Comparison of ENCODE assay signal across 30 mouse cellular contexts in genomic region chr4:141736856-141737255, GRCm38 (mm10). TPM values are rescaled to one million over a fixed set of nuclear protein-coding genes. Genes with fewer than 3 reads are reported as not detected.
DNase-seq lines count a peak whose midpoint lies in the region; ATAC-seq and TF ChIP-seq lines count a peak whose summit lies in the region.
"Had no signal": no experiment of that assay in that cellular context is flagged by ENCODE, and none has a peak within 500 bp of the region (broad histone marks: within the 10 kb centered on the region; RNA-seq: fewer than 3 reads in every experiment).

No protein-coding gene starts in this region.

- no peak overlapping the region for H3K4me2 ChIP-seq in intestine, postnatal 0 days (replicated peaks; ENCODE audit: low read depth)
- no peak overlapping the region for H3K4me2 ChIP-seq in intestine, embryonic 15.5 days (replicated peaks)
- H3K4me2 ChIP-seq in hindbrain, embryonic 13.5 days = no peak overlapping the region
- H3K4me2 ChIP-seq: embryonic facial prominence, embryonic 13.5 days; forebrain, embryonic 12.5 days; forebrain, embryonic 15.5 days; heart, embryonic 11.5 days; hindbrain, embryonic 12.5 days had no signal

- DNase-seq in adipocyte (ENCODE audit: low spot score) = peak; percentile 51
- no peak for DNase-seq in right cerebral cortex, postnatal 4 days
- no peak for DNase-seq in ovary, adult 18-20 months (ENCODE audit: low spot score)
- DNase-seq: adrenal gland, adult 2 months; adrenal gland, postnatal 14 days; cerebellum, adult 11 months; cerebellum, adult 2 months; cerebellum, adult 9-11 months; cerebellum, postnatal 25 days; embryo, embryonic 11 days; gastrocnemius, postnatal 25 days; heart, adult 11 months had no signal

- no peak for ATAC-seq in intestine, postnatal 0 days
- ATAC-seq in intestine, embryonic 15.5 days = no peak
- 0 out of 2 replicates have a peak, but pooled peaks have one; percentile 24 for ATAC-seq in common myeloid progenitor, adult 5-6 weeks (replicated peaks; ENCODE audit: low read depth, poor library complexity, severe bottlenecking)
- peak; percentile 45 for ATAC-seq in megakaryocyte, adult 5-6 weeks (ENCODE audit: poor library complexity, severe bottlenecking)
- ATAC-seq in hindbrain, embryonic 13.5 days (ENCODE audit: low FRiP score) = no peak
- ATAC-seq: activated CD4-positive, CD25-positive, alpha-beta regulatory T cell, adult 4 months; forebrain, embryonic 15.5 days; hindbrain, embryonic 16.5 days had no signal

- H3K36me3 ChIP-seq in intestine, postnatal 0 days (ENCODE audit: control insufficient read depth, insufficient read depth) = no peaks in the 10 kb centered on the region
- no peaks in the 10 kb centered on the region for H3K36me3 ChIP-seq in intestine, embryonic 15.5 days
- H3K36me3 ChIP-seq in hindbrain, embryonic 13.5 days = no peaks in the 10 kb centered on the region
- H3K36me3 ChIP-seq: embryonic facial prominence, embryonic 10.5 days; embryonic facial prominence, embryonic 13.5 days; forebrain, embryonic 12.5 days; forebrain, embryonic 15.5 days; hindbrain, embryonic 12.5 days had no signal

- H3K9me3 ChIP-seq in intestine, postnatal 0 days (ENCODE audit: control insufficient read depth) = no peaks in the 10 kb centered on the region
- H3K9me3 ChIP-seq in intestine, embryonic 15.5 days = no peaks in the 10 kb centered on the region
- no peaks in the 10 kb centered on the region for H3K9me3 ChIP-seq in hindbrain, embryonic 13.5 days
- H3K9me3 ChIP-seq: embryonic facial prominence, embryonic 10.5 days; embryonic facial prominence, embryonic 13.5 days; forebrain, embryonic 12.5 days; forebrain, embryonic 15.5 days; hindbrain, embryonic 12.5 days had no signal

- H3K27ac ChIP-seq in intestine, postnatal 0 days (ENCODE audit: low read depth, low read length) = peak overlapping the region; percentile 21; the same call in 1 of the 2 replicates
- no peak overlapping the region for H3K27ac ChIP-seq in intestine, embryonic 15.5 days
- no peak overlapping the region for H3K27ac ChIP-seq in hindbrain, embryonic 13.5 days
- H3K27ac ChIP-seq: embryonic facial prominence, embryonic 10.5 days; embryonic facial prominence, embryonic 13.5 days; forebrain, embryonic 12.5 days; forebrain, embryonic 15.5 days; hindbrain, embryonic 12.5 days had no signal

- H3K4me3 ChIP-seq in intestine, postnatal 0 days (ENCODE audit: low read depth, low read length) = no peak overlapping the region
- no peak overlapping the region for H3K4me3 ChIP-seq in intestine, embryonic 15.5 days (replicated peaks)
- H3K4me3 ChIP-seq in hindbrain, embryonic 13.5 days = no peak overlapping the region
- H3K4me3 ChIP-seq: embryonic facial prominence, embryonic 10.5 days; embryonic facial prominence, embryonic 13.5 days; erythroblast, embryonic 14.5 days; forebrain, embryonic 12.5 days; forebrain, embryonic 15.5 days; hindbrain, embryonic 12.5 days had no signal

- H3K27me3 ChIP-seq in intestine, postnatal 0 days (replicated peaks; ENCODE audit: control insufficient read depth, insufficient read depth, low read length) = no peaks in the 10 kb centered on the region
- H3K27me3 ChIP-seq in intestine, embryonic 15.5 days (replicated peaks) = no peaks in the 10 kb centered on the region
- no peaks in the 10 kb centered on the region for H3K27me3 ChIP-seq in hindbrain, embryonic 13.5 days
- H3K27me3 ChIP-seq: embryonic facial prominence, embryonic 13.5 days; forebrain, embryonic 12.5 days; forebrain, embryonic 15.5 days; hindbrain, embryonic 12.5 days had no signal

- WGBS in intestine, postnatal 0 days = 59% methylated on average over 4 of the region's 4 CpGs
- 67% methylated on average over 4 of the region's 4 CpGs for whole genome bisulfite sequencing in intestine, embryonic 15.5 days
- WGBS in hindbrain, embryonic 13.5 days = 77% methylated on average over 4 of the region's 4 CpGs

- H3K4me1 ChIP-seq in intestine, postnatal 0 days (replicated peaks; ENCODE audit: control insufficient read depth, insufficient read depth, low read length) = no peaks in the 10 kb centered on the region
- H3K4me1 ChIP-seq in intestine, embryonic 15.5 days (replicated peaks) = 0 out of 2 replicates have a peak, but pooled peaks cover 8% of the 10 kb centered on the region
- peaks cover 15% of the 10 kb centered on the region for H3K4me1 ChIP-seq in hindbrain, embryonic 13.5 days (replicated peaks)

- TF ChIP-seq CTCF in intestine, postnatal 0 days (IDR thresholded peaks at IDR 0.05; ENCODE audit: low read depth) = no peak

- no peak overlapping the region for H3K9ac ChIP-seq in intestine, postnatal 0 days (ENCODE audit: low read depth, low read length)
- H3K9ac ChIP-seq in intestine, embryonic 15.5 days = no peak overlapping the region
- H3K9ac ChIP-seq in hindbrain, embryonic 13.5 days = no peak overlapping the region
- H3K9ac ChIP-seq: embryonic facial prominence, embryonic 13.5 days; forebrain, embryonic 12.5 days; forebrain, embryonic 15.5 days; hindbrain, embryonic 12.5 days had no signal

RNA-seq across cellular contexts. Expression of gene Agmat, which starts 9.6 kb away (rescaled TPM):
- polyA plus RNA-seq in intestine, postnatal 0 days (2015; fragmentation: Nextera tagmentation; extraction: Ambion mirVana) = 106 and 109 TPM in 2 replicates
- 36.7 and 41.9 TPM in 2 replicates for polyA plus RNA-seq in intestine, embryonic 15.5 days (2015; fragmentation: Nextera tagmentation; extraction: Ambion mirVana)
- not detected in 2 replicates for total RNA-seq in common myeloid progenitor, adult 5-6 weeks (2017)
- not detected in 2 replicates for total RNA-seq in megakaryocyte, adult 5-6 weeks (2015)
- not detected in 2 replicates for total RNA-seq in megakaryocyte, adult 5-6 weeks (2017)
- not detected in 2 replicates for polyA plus RNA-seq in hindbrain, embryonic 13.5 days (2015; fragmentation: Nextera tagmentation; extraction: Ambion mirVana)
- total RNA-seq: gastrocnemius, adult 8-10 months; hematopoietic stem cell, adult 5-6 weeks had no signal
- polyA plus RNA-seq: activated CD4-positive, CD25-positive, alpha-beta regulatory T cell, adult 4 months; embryonic facial prominence, embryonic 10.5 days; embryonic facial prominence, embryonic 13.5 days; forebrain, embryonic 12.5 days; forebrain, embryonic 15.5 days; hindbrain, embryonic 12.5 days had no signal

RNA-seq across cellular contexts. Expression of gene Ddi2, which starts 13.6 kb away (rescaled TPM):
- polyA plus RNA-seq in intestine, postnatal 0 days (2015; fragmentation: Nextera tagmentation; extraction: Ambion mirVana) = 15.9 and 16.7 TPM in 2 replicates
- 23.3 and 24.4 TPM in 2 replicates for polyA plus RNA-seq in intestine, embryonic 15.5 days (2015; fragmentation: Nextera tagmentation; extraction: Ambion mirVana)
- total RNA-seq in common myeloid progenitor, adult 5-6 weeks (2017) = 27.4 and 30.6 TPM in 2 replicates
- 25.2 and 29.1 TPM in 2 replicates for total RNA-seq in megakaryocyte, adult 5-6 weeks (2015)
- total RNA-seq in megakaryocyte, adult 5-6 weeks (2017) = 37.6 and 47.1 TPM in 2 replicates
- polyA plus RNA-seq in hindbrain, embryonic 13.5 days (2015; fragmentation: Nextera tagmentation; extraction: Ambion mirVana) = 14.9 and 16.0 TPM in 2 replicates

RNA-seq across cellular contexts. Expression of gene Rsc1a1, which starts 51.5 kb away (rescaled TPM):
- polyA plus RNA-seq in intestine, postnatal 0 days (2015; fragmentation: Nextera tagmentation; extraction: Ambion mirVana) = not detected in 2 replicates
- polyA plus RNA-seq in intestine, embryonic 15.5 days (2015; fragmentation: Nextera tagmentation; extraction: Ambion mirVana) = not detected in 2 replicates
- total RNA-seq in common myeloid progenitor, adult 5-6 weeks (2017) = 8.9 and 13.9 TPM in 2 replicates
- 26.8 and 33.7 TPM in 2 replicates for total RNA-seq in megakaryocyte, adult 5-6 weeks (2015)
- 9.5 and 16.2 TPM in 2 replicates for total RNA-seq in megakaryocyte, adult 5-6 weeks (2017)
- 0.44 and 2.8 TPM in 2 replicates for polyA plus RNA-seq in hindbrain, embryonic 13.5 days (2015; fragmentation: Nextera tagmentation; extraction: Ambion mirVana)
- total RNA-seq: adrenal gland, adult 2 months; heart, postnatal 25 days had no signal
- polyA plus RNA-seq: activated CD4-positive, CD25-positive, alpha-beta regulatory T cell, adult 4 months; embryonic facial prominence, embryonic 13.5 days; forebrain, embryonic 15.5 days; heart, postnatal 0 days; hindbrain, embryonic 16.5 days had no signal

RNA-seq across cellular contexts. Expression of gene Dnajc16, which starts 53.9 kb away (rescaled TPM):
- 3.3 and 3.9 TPM in 2 replicates for polyA plus RNA-seq in intestine, postnatal 0 days (2015; fragmentation: Nextera tagmentation; extraction: Ambion mirVana)
- polyA plus RNA-seq in intestine, embryonic 15.5 days (2015; fragmentation: Nextera tagmentation; extraction: Ambion mirVana) = 4.2 and 4.4 TPM in 2 replicates
- 4.9 and 9.0 TPM in 2 replicates for total RNA-seq in common myeloid progenitor, adult 5-6 weeks (2017)
- 4.2 and 5.0 TPM in 2 replicates for total RNA-seq in megakaryocyte, adult 5-6 weeks (2015)
- total RNA-seq in megakaryocyte, adult 5-6 weeks (2017) = 5.6 and 6.1 TPM in 2 replicates
- polyA plus RNA-seq in hindbrain, embryonic 13.5 days (2015; fragmentation: Nextera tagmentation; extraction: Ambion mirVana) = 6.5 and 6.6 TPM in 2 replicates

RNA-seq across cellular contexts. Expression of gene Casp9, which starts 56.6 kb away (rescaled TPM):
- polyA plus RNA-seq in intestine, postnatal 0 days (2015; fragmentation: Nextera tagmentation; extraction: Ambion mirVana) = 13.4 and 15.7 TPM in 2 replicates
- 21.8 and 22.2 TPM in 2 replicates for polyA plus RNA-seq in intestine, embryonic 15.5 days (2015; fragmentation: Nextera tagmentation; extraction: Ambion mirVana)
- 12.1 and 14.2 TPM in 2 replicates for total RNA-seq in common myeloid progenitor, adult 5-6 weeks (2017)
- total RNA-seq in megakaryocyte, adult 5-6 weeks (2015) = 14.9 and 16.3 TPM in 2 replicates
- 17.3 and 22.1 TPM in 2 replicates for total RNA-seq in megakaryocyte, adult 5-6 weeks (2017)
- 20.2 and 21.6 TPM in 2 replicates for polyA plus RNA-seq in hindbrain, embryonic 13.5 days (2015; fragmentation: Nextera tagmentation; extraction: Ambion mirVana)

Comparison
In these comparisons a context has a peak if more than half of its experiments do, and no peak if none do; other contexts are left out.
1. ATAC-seq: peak in common myeloid progenitor, adult 5-6 weeks (single experiment) and megakaryocyte, adult 5-6 weeks (single experiment); none in intestine, postnatal 0 days (single experiment), intestine, embryonic 15.5 days (single experiment) and hindbrain, embryonic 13.5 days (single experiment).
2. RNA of gene Agmat, which starts 9.6 kb away (polyA plus RNA-seq): 106 to 109 TPM in intestine, postnatal 0 days and 36.7 to 41.9 TPM in intestine, embryonic 15.5 days; not detected in hindbrain, embryonic 13.5 days; every median in the first group is over 10 times any median in the second.